Mouse (Mus musculus) neutrophil, adult 5-6 weeks (primary cell): ENCODE data around the gene Sft2d1. TPM values are rescaled to one million over a fixed set of nuclear protein-coding genes. Genes with fewer than 3 reads are reported as not detected.

Source experiments
- ATAC-seq: fragments of 151-379, 151-347 bp; 2 replicates; pipeline ENCODE4 v1.8.0; 2017; ENCODE audit warnings: mild to moderate bottlenecking, moderate TSS enrichment; ENCODE audit not compliant: insufficient number of reproducible peaks, poor library complexity, low FRiP score, severe bottlenecking; ENCODE audit errors: extremely low read depth
- total RNA-seq: library from RNA; stranded (forward); fragments of 200-1000 nt; gene quantifications from 2 replicates; pipeline ENCODE4 v1.2.3, GENCODE M21; 2017

Gene Sft2d1
- total RNA-seq, 1 experiment from 2014 or later = 73.9 TPM

DNA sequence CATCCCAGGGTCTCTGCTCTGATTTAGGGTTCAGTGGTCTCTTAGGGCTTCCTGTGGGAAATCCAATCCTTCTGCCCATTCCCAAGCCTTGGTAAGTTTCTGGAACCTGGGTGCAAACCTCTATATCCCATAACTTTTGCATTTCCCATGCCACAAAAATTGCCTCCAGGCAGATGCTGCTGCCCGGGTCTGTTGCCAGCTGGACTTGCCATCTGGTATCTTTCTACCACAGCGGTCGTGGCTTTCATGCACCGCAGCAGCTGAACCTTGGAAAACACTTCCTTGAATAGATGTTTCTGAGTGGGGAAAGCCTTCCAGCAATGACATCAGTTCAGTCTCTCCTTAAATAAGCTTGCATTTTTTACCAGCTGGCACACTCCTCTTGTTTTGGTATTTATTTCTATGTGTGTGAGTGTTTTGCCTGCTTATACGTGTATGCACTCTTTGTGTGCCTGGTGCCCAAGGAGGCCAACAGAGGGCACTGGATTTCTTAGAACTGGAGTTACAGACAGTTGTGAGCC lies 36.9 kb downstream of the Sft2d1 start:
- no peak for ATAC-seq

DNA sequence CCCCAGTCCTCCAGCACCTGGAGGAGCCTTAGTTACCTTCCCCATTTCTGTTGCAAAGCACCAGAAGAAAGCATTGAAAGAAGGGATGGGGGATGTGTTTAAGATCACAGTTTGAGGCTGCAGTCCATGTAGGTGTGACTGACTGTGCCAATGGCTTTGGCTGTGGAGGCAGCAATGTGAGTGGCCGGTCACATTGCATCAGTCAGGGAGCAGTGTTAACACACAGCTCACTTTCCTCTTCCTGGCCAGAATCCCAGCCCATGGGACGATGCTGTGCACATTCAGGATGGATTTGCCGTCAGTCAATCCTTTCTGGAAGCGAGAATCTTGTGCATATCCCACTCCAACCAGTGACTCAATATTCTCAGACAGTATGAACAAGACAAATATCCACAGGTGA lies 38.0 kb downstream of the Sft2d1 start:
- ATAC-seq = no peak

DNA sequence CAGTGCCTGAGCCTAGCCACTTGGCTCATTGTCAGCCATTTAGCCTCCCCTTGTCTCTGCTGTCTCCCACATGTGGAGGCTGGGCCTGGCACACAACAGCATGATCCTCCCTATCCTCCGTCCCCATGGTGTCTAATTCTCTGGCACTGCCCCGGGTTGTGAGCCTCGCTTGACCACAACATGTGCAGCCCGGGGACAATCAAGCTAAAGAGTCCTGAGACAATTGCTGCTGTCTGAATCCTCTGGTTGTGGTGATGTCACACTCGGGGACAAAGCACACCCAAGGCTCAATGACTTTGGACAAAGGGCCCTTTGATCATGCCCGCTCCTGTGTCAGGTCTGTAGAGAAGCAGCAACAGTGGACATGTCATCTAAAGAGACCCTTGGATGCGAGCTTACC lies 40.2 kb downstream of the Sft2d1 start:
- no peak for ATAC-seq

DNA sequence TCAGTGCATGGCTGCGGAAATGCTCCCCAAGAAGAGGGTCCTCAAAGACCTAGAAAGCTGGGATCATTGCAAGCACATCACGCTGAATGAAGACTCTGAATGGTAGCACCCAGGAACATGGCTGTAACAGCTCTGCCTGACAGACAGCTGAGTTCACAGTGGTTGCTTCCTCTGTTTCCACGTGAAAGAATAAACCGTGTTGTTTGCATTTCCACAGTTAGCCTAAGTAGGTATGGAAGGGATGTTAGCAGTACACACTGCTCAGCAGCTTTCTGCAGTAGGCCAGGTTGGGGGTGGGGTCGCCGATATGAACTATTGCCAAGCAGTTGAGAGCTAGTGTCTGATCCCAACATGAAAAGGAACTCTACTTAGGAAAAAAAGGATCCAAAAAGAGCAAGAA lies 44.8 kb downstream of the Sft2d1 start, which contains the start of gene T2:
Gene T2, plus strand, starts transcription at position 301 of the 400 bp plus-strand sequence.
- ATAC-seq = no peak

DNA sequence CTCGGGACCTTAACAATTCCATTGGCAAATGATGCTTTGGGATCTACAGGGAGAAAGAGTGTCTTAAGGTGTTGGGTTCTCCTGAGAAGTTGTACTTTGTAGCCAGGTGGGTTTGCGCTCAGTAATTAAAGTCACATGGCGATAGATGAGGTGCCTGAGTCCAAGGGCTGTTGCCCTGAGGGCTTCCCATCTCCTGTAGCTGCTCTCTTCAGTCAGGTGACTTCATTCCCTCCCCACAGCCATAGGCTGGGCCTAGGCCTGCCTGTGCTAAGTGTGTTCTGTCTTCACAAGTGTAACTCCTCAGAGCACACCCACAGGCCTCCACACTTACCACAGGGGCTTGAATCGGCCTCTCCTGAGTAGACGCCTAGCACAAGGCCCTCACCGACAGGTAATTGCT lies 46.6 kb downstream of the Sft2d1 start:
- ATAC-seq = no peak

DNA sequence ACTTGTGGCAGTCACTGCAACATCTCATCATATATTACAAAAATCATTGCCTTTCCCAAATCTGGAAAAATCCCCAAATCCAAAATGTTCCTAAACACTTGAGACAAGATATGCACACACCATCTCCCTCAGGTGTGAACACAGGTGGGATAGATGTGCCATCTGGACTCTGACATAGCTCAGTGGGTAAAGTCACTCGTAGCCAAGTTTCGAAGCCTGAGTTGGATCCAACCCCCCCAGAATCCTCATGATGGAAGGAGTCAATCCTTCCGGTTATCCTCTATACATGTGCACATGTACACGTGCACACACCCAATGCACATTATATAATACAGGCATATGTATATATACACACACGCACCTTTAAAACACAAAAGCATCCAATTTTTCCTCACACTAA lies 50.0 kb downstream of the Sft2d1 start:
- no peak for ATAC-seq

DNA sequence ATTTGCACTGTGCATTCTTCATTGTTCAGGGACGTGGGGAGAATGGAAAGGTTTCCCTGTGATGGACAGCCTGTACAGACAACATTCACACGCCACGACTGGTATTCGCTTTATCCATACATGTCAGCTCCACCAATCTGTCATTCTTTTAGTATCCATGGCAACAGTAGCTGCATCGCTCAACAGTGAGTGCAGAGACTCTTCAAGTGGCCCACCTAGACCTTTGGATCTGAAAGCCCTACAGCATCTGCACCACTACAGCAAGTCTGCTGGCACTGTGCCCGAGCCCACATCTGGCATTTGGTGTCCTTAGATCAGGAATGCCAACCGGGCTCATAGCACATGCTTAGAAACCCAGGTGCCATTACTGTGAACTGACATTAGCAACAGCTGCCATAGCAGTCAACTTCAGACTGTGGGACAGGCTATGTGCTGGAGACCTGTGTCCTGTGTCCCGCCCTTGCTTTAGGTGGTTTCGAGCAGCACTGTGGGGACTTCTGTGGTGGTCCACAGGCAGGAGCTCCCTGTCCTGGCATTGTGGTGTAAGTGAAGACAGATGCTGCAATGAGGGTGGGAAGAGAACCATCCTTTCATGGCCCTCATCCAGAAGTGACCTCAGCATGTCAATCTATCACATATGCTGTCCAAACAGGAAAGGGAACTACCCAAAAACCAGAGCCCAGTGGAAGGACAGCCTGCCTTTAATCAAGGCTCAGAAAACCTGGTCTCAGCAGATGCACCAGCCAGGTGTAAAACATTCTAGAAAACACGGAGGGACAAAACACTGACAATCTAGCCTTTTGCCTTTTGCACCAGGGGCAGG lies 50.6 kb downstream of the Sft2d1 start:
- ATAC-seq = no peak

DNA sequence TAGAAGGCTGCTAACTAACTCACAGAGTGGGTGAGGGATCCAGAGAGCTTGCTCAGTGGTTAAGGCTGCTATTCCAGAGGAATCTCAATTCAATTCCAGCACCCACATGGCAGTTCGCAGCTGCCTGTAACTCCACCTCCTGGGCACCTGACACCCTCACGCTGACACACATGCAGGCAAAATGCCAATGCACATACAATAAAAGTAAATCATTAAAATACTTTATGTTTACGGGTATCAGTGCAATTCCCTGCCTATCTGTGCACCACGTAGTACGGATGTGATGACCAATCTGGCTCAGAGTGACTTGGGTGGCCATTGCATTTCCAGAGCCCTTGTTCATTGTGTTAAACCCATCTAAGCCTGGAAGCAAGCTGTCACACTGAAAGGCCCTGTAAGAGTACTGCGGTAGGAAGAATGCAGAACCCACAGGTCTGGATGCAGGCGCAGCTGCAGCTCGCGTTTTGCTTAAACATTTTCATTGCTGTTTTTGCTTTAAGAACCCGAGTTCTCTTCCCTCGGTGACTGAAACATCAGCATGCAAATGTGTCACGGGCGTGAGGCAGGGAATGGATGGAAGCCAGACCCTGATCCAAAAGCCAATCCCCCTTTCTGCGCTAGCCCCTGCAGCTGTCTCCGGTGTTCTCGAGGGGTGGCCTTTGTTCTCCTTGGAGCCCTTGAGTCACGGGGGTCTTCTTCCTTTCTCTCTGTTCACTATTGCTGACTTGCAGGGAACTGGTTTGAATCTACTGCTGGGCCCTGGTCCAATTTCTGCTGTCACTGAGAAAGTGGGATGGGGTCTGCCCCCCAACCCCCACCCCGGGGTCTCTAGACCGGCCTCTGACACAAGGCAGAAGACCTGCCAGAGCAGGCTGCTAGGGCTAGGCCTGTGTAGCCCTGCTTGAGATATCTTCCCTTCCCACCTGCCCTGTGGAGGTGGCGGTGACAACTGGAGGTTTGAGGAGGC lies 56.9 kb downstream of the Sft2d1 start:
- ATAC-seq = no peak

DNA sequence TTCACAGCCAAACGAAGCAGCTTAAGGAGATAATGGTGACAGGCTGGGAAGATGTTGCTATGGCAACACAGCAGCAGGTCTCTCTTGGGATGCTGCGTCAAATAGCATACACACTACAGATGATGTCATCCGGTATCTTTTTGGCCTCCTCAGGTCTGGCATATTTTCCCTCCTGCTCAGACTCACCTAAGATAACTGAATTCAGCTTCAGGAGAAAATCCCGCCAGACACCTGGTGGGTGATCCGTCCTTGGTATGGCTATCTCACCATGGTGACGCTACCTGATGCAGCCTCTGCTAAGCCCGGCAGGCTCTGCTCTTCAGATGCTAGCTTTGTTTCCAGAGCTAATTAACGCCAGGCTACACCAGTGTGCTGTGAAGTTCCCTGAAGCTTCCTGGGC lies 57.7 kb downstream of the Sft2d1 start:
- no peak for ATAC-seq

DNA sequence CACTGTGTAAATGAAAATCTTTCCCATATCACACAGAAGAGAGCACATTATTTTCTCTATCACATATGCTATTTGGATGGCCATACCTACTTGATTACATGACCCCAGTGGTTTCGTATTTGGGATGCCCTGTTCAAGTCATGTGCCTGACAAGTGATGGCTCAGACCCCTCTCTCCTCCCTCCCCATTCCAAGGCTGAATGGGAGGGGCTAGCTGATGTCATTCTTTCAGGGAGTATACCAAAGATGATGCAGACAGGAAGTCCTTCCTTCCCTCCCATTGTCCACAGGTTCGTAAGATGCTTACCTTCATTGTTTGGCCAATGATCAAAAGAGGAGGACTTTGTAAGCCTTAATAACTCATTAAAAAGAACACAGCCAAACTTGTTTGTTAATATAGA lies 58.3 kb downstream of the Sft2d1 start:
- ATAC-seq = no peak

DNA sequence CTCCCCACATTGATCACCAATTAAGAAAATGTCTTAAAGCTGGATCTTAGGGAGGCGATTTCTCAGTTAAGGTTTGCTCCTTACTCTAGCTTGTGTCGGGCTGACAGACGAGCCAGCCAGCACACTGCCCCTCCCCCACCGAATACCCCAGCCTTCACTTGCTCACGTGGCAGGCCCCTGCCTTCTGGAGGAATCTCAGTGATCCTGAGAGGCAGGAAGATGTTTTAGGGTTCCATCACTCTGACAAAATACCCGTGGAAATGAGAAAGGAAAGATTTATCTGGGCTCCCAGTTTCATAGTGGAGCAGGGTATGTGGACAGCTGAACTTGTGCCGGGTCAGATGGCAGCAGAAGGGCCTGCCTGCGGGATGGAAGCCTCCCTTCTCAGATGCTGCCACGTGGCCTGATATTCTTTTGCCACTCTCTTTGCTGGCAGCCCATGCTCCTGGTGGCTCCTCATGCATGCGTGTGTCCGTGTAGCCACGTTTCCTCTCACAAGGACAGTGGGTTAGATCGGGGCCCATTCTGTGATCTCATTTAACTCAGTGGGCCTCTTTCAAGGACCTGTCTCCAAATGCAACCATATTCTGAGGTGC lies 59.8 kb downstream of the Sft2d1 start:
- no peak for ATAC-seq

DNA sequence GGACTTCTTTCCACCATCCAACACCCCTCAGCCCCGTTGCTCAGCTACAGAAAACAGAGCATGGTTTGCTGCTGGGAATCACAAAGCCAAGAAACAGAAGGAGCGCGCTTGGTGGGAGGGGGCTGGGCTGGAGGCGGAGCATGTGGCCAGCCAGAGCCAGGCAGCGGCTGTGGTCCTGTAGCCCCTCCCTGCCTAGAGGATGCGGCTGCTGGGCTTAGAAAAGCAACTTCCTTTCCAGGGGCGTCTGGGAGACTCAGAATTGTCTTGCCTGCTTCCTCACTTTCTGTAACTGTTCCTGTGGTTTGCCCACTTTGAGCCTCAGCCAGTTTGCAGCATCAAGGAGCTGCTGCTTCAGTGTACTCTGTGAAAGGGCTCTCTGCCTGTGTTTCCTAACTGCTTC lies 60.9 kb downstream of the Sft2d1 start:
- no peak for ATAC-seq

DNA sequence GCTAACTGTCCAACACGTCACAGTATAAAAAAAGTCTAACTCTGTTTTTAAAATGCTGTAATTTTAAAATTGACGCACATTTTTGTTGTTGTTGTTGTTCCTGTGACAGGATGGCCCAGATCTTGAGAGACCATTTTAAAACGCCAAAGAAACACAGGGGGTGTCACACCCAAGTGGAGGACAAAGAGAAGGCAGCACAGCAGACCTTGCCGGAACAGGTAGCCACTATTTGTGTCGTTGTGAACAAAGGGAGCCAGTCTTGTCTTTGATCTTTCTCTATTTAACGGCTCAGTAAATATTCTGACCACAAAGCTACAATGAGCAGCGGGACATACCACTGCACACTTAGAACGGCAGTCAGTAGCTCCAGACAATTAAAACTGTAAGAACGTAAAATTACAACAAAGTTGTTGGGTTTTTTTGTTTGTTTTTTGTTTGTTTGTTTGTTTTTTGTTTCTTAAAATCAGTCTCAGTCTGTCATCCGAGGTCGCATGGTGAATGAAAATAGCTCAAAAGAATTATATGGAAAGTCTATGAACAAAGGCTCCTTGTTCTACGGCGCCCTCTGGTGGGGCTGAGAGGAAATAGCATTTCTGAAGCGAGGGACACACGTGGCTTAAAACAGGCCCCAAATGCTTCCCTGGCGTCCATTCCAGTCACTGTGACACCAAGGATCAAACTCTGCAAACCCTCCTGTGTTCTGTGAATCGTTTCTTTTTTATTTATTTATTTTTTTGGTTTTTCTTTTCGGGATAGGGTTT lies 61.6 kb downstream of the Sft2d1 start:
- ATAC-seq = peak; percentile 75

Other genes starting within 250 kb of the Sft2d1 start
- gene Gm49673, start 163.3 kb upstream of the Sft2d1 start, total RNA-seq = 3.6 and 6.1 TPM in 2 replicates
- gene Rnaset2a, start 163.0 kb upstream of the Sft2d1 start, total RNA-seq = 17.9 and 20.8 TPM in 2 replicates
- gene Fgfr1op, start 145.6 kb upstream of the Sft2d1 start, total RNA-seq = 69.4 and 71.3 TPM in 2 replicates
- 73.4 and 82.4 TPM in 2 replicates for gene Ccr6, start 75.1 kb upstream of the Sft2d1 start, total RNA-seq
- gene Mpc1, start 28.2 kb upstream of the Sft2d1 start, total RNA-seq = 113 and 123 TPM in 2 replicates
- gene Prr18, start 26.4 kb downstream of the Sft2d1 start, total RNA-seq = 0.98 and 1.5 TPM in 2 replicates
- gene T2, start 44.9 kb downstream of the Sft2d1 start, total RNA-seq = not detected in 2 replicates
- gene T, start 123.3 kb downstream of the Sft2d1 start, total RNA-seq = not detected in 2 replicates
- gene Pde10a, start 214.3 kb downstream of the Sft2d1 start, total RNA-seq = 0.61 TPM in 1 of 2 replicates, not detected in the other